Mouse (Mus musculus): ENCODE results near the gene Ubald1. TPM values are rescaled to one million over a fixed set of nuclear protein-coding genes. Genes with fewer than 3 reads are reported as not detected.

Ubald1 gene
- total RNA-seq, 2 experiments from 2014 or later, result 20.0 to 21.6 TPM

DNA sequence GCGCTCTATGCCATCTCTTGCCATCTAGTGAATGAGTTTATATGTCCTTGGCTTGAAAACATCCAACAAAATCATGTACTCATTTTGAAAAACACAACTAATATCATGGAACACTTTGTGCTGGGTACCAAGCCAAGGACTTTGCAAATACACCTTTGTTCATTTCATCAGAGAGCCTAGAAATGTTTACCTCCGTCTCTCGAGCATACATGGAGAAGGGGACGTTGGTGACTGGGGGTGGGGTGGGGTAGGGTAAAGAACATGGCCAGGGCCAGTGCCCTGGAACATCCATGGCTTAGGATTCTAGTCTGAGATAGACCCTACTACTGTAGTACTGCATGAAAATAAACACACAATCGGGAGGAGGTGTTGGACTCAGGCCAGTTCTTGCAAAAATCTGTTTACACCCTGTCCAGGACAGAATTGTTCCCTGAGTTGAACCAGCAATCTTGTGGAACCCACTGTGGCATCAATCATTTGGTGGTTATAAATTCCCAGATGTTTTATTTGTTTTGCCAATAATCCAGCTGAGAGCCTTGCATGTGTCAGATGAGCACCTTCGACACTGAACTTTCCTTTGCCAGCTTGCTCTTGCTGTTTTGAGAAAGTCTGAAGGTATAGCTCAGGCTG, 50.7 kb downstream of the Ubald1 start:
- no peak for DNase-seq
- intact Hi-C loops (cut with DNase I), result no loop called here

DNA sequence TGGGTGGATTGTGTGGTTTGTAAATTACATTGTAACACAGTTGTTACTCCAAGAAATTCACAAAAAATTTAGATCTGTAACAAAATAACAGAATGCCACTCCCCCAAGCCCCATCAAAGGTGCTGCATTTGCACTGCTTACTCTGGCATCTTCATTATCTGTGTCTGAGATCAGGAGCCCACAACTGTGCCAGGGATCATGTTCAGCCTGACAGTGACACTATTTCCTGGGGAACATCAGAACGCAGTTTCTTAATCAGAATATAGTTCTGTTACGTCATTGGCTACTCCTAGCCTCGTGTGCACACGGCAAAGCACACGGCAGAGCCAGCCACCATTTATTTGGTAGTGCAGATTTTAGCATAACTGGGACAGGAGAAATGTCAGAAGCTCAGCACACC, 52.5 kb downstream of the Ubald1 start:
- intact Hi-C loops (cut with DNase I), result no loop called here
- DNase-seq, result no peak

Other genes starting within 250 kb of the Ubald1 start
- gene Vasn, start 240.4 kb downstream of the Ubald1 start, total RNA-seq (2021), result 10 to 100 TPM in 1 of 2 experiments, 1 to 10 TPM in 1; 9.2 to 11.0 TPM
- gene Dnaja3, start 240.3 kb downstream of the Ubald1 start, total RNA-seq (2021), result 100 to 1,000 TPM; 143 to 164 TPM
- gene Coro7, start 200.5 kb downstream of the Ubald1 start, total RNA-seq (2021), result 10 to 100 TPM; 13.0 to 13.7 TPM
- 1 to 10 TPM; 2.8 to 3.4 TPM for gene Nmral1, start 161.0 kb downstream of the Ubald1 start, total RNA-seq (2021)
- 10 to 100 TPM; 72.2 to 88.2 TPM for gene Hmox2, start 154.0 kb downstream of the Ubald1 start, total RNA-seq (2021)
- 10 to 100 TPM; 59.0 to 66.1 TPM for gene Cdip1, start 90.0 kb downstream of the Ubald1 start, total RNA-seq (2021)
- gene 4930562C15Rik, start 44.9 kb downstream of the Ubald1 start, total RNA-seq (2021), result not detected
- 100 to 1,000 TPM; 154 to 155 TPM for gene Mgrn1, start 5.9 kb upstream of the Ubald1 start, total RNA-seq (2021)
- gene Nudt16l1, start 58.4 kb upstream of the Ubald1 start, total RNA-seq (2021), result 10 to 100 TPM; 20.5 to 21.3 TPM
- 10 to 100 TPM; 12.4 to 12.9 TPM for gene Anks3, start 83.9 kb upstream of the Ubald1 start, total RNA-seq (2021)
- not detected for gene Sept12, start 117.5 kb upstream of the Ubald1 start, total RNA-seq (2021)
- not detected for gene Smim22, start 127.0 kb upstream of the Ubald1 start, total RNA-seq (2021)
- gene Rogdi, start 133.2 kb upstream of the Ubald1 start, total RNA-seq (2021), result 10 to 100 TPM; 16.2 to 19.7 TPM
- 10 to 100 TPM; 43.8 to 46.0 TPM for gene Glyr1, start 169.5 kb upstream of the Ubald1 start, total RNA-seq (2021)
- gene Ubn1, start 169.7 kb upstream of the Ubald1 start, total RNA-seq (2021), result 10 to 100 TPM; 26.4 to 28.5 TPM